Mouse (Mus musculus) erythroblast, embryonic 14.5 days (primary cell): ENCODE data around the gene Rftn1. TPM values are rescaled to one million over a fixed set of nuclear protein-coding genes. Genes with fewer than 3 reads are reported as not detected.

Experiments used
- H3K27me3 ChIP-seq: 2 replicates; pipeline ENCODE4 v1.6.1; 2012; ENCODE audit warnings: inconsistent platforms; ENCODE audit not compliant: control insufficient read depth
- H3K36me3 ChIP-seq: 2 replicates; pipeline ENCODE4 v1.6.1; 2012; ENCODE audit warnings: mild to moderate bottlenecking, inconsistent platforms; ENCODE audit not compliant: control insufficient read depth
- H3K4me1 ChIP-seq: 2 replicates; pipeline ENCODE4 v1.6.1; 2012; ENCODE audit warnings: inconsistent platforms; ENCODE audit not compliant: control insufficient read depth
- H3K4me3 ChIP-seq: replicated peaks from 2 replicates; pipeline ENCODE3; 2012; ENCODE audit warnings: moderate library complexity, mild to moderate bottlenecking, inconsistent platforms
- H3K9me3 ChIP-seq: 2 replicates; pipeline ENCODE4 v1.6.1; 2012; ENCODE audit warnings: low read length, inconsistent platforms, mixed read lengths; ENCODE audit not compliant: control insufficient read depth
- GATA1 ChIP-seq: IDR thresholded peaks from 2 replicates; pipeline ENCODE4 v1.6.1; 2012; ENCODE audit warnings: low read length, inconsistent platforms, mixed read lengths
- TAL1 ChIP-seq: IDR thresholded peaks from 3 replicates; pipeline ENCODE4 v1.6.1; 2012; ENCODE audit warnings: low read length, inconsistent platforms, mixed read lengths
- polyA plus RNA-seq: library from polyadenylated mRNA; stranded (reverse); fragments of >175 nt; gene quantifications from 2 replicates; pipeline ENCODE4 v1.2.3, GENCODE M21; 2012

Gene Rftn1
- polyA plus RNA-seq, 1 experiment: 0.10 TPM

DNA sequence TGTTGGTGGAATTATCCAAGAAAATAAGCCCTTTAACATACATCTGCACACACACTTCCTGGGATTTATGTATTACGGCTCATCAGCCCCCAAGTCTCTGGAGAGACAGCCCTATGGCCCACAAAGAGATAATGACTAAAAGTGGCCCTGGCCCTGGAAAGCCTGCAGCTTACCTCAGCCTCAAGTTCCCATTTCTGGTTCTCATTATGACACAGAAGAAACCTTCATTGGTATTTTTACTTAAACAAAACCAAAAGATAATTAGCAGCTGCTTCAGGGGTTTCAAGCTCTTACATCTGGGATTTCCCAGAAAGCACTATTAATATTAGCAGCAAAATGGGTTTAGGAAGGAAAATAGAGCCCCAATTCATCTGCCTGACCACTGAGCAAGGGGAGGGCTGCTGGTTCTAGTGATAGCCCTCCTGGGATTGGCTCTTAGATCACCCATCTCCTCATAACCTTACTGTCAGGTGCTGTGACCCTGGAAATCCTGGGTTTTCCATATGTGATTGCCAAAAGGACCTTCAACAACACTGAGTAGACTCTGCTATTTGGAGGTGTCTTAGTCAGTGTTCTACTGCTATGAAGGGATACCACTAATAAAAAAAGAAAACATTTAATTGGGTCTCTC lies 14.8 kb upstream of the Rftn1 start:
- no peaks in the 10 kb centered on the region; the same call in 1 of the 2 replicates for H3K27me3 ChIP-seq
- H3K9me3 ChIP-seq: no peaks in the 10 kb centered on the region
- TF ChIP-seq GATA1 (no peak), TAL1 (no peak)
- no peak overlapping the region for H3K4me3 ChIP-seq
- no peaks in the 10 kb centered on the region for H3K36me3 ChIP-seq
- H3K4me1 ChIP-seq: no peaks in the 10 kb centered on the region

DNA sequence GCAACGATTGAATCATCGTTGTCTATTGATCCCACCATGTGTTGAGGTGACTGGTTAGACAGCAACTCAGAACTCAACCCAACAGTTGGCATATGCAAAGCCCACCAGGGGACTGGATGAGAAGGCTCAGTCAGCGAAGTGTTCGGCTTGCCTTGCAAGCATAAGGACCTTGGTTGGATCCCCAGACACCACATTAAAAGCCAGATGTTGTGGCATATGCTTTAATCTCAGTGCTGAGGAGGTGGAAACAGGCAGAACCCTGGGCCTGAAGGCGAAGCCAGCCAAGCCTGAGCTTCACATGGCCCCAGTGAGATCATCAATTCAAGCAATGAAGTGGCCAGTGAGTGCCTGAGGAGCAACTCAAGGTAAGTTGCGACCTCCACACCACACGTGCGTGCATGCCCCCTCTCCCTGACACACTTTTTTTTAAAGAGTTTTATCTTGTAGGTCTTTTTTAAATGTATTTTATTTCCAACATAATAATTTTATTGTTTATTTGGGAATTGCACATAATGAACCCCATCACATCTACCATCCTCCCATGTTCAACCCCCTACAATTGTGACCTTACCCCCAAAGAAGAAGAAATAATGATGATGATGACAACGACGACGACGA lies 11.5 kb upstream of the Rftn1 start:
- Histone ChIP-seq H3K9me3 (no peaks in the 10 kb centered on the region), H3K27me3 (no peaks in the 10 kb centered on the region; the same call in 1 of the 2 replicates), H3K4me3 (no peak overlapping the region), H3K4me1 (peaks cover 4% of the 10 kb centered on the region), H3K36me3 (no peaks in the 10 kb centered on the region)
- TF ChIP-seq GATA1 (no peak), TAL1 (no peak)

DNA sequence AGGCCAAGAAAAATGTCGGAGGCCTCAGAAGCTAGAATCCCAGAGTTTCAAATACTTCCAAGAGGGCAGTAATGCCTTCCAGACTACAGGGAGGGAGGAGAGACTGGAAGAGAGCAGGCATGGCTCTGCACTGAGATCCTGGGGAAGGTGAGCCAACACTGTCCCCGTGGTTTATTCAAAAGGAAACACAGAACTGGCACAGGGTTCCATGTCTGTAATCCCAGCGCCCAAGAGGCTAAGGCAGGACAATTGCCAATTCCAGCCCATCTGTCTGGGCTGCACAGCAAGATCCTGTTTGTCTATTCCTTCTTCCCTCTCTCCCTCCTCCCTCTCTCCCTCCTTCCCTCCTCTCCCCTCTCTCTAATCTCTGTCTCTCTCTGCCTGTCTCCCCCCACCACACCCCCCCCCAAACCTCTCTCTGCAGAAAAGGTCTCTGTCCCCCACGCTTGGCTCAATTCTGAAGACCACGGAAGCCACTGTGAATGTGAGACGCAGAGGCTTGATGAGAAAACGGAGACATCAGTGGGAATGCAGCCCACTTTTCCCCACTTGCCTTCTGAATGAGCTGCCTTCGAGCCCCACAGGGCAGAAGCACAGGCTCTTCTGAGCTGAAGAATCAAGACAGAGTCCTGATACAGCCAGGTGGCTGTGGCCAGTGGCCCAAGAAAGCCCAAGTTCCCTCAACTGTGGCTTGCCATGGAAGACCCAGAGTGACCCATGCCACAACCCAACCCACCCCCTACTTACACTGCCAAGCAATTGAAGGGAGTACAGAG lies 8.8 kb upstream of the Rftn1 start:
- Histone ChIP-seq H3K9me3 (no peaks in the 10 kb centered on the region), H3K4me3 (no peak overlapping the region), H3K27me3 (no peaks in the 10 kb centered on the region; the same call in 1 of the 2 replicates), H3K4me1 (peaks cover 4% of the 10 kb centered on the region), H3K36me3 (no peaks in the 10 kb centered on the region)
- TF ChIP-seq TAL1: no peak
- TF ChIP-seq GATA1: no peak

DNA sequence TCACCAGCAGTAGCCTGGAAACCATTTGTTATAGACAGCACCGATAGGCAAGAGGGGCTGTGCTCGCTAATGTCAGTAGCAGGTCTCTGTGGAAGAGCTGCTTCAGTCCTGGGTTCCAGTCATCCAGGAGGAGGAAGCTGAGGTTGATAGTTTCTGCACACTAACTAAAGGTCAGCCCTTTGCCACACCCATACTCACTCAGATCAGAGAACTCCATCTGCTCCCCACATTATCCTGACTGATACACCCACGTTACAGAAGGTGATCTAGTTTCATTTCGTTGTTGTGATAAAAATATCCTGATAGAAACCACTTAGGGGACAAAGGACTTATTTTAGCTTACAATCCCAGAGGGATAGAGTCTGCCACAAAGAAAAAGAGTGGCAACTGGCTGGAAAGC lies 7.1 kb upstream of the Rftn1 start:
- Histone ChIP-seq H3K4me3 (no peak overlapping the region), H3K36me3 (no peaks in the 10 kb centered on the region), H3K4me1 (peaks cover 4% of the 10 kb centered on the region), H3K27me3 (peaks cover under 1% of the 10 kb centered on the region; the same call in 1 of the 2 replicates), H3K9me3 (no peaks in the 10 kb centered on the region)
- TF ChIP-seq GATA1: no peak
- TF ChIP-seq TAL1: no peak

DNA sequence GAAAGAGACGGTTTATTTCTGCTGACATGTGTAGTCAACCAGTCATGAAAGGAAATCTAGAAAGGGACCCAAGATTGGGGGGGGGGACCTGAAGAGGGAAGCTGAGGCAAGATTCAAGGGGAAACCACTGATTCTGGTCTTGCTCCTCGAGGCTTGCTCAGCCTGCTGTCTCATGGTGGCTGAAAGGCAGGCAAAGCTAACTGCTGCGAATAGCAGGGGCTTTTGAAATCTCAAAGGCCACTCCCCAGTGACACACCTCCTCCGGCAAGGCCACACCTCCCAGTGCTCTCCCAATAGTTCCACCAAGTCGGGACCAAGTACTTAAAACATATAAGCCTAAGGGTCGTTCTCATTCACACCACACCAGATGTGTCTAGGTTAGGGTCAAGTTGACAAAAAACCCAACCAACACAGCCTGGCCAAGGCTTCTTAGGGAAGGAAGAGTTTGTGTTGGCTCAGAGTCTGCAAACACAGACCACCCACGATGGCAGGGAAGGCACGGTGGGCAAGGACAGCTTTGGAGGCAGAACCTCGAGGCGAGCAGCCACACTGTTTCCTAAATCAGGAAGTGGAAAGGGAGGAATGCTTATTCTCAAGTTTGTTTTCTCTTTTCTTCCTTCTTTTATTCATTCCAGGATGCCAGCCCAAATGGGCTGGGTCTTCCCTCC lies 5.7 kb upstream of the Rftn1 start:
- H3K4me1 ChIP-seq: peaks cover 4% of the 10 kb centered on the region
- H3K9me3 ChIP-seq: no peaks in the 10 kb centered on the region
- no peaks in the 10 kb centered on the region for H3K36me3 ChIP-seq
- H3K27me3 ChIP-seq: peaks cover 8% of the 10 kb centered on the region
- H3K4me3 ChIP-seq: no peak overlapping the region
- no peak for TF ChIP-seq GATA1
- no peak for TF ChIP-seq TAL1

DNA sequence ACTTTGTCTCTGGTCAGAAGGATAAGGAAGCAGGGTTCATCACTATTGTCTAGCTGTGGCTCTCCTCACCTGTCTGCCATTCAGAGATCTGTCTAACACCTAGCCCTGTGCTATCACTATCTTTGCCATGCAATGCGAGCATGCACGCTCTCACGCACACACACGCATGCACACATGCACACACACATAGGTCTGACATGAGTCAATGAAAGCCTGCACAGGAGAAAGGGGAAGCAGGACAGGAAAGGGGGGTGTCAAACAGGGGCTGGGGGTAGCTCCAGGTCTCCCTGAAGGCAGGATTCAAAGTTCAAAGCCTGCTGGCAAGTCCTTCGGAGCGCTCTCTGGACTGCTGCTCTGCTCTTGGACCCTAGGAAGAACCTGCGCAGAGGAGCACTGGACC lies 4.9 kb upstream of the Rftn1 start:
- H3K4me1 ChIP-seq: peaks cover 4% of the 10 kb centered on the region
- H3K9me3 ChIP-seq: no peaks in the 10 kb centered on the region
- TF ChIP-seq TAL1 (no peak), GATA1 (no peak)
- no peak overlapping the region for H3K4me3 ChIP-seq
- no peaks in the 10 kb centered on the region for H3K36me3 ChIP-seq
- H3K27me3 ChIP-seq: peaks cover 16% of the 10 kb centered on the region

DNA sequence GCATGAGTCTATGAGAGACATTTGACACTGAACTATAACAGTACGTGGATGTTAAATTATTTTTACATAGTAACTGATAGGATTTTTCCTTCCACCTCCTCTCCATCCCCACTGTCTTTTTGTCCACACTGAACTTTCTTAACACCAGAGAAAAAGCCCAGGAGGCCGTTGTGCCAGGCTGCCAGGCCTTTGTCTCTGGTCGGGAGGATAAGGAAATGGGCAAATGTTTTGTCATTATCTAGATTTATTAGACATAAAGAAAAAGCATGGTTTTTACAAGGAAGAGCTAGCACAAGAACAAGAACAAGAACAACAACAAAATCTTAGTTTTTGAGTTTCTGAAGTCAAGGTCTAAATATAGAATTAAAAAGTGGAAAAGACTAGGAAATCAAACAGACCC lies 4.1 kb upstream of the Rftn1 start:
- TF ChIP-seq GATA1 (no peak), TAL1 (no peak)
- Histone ChIP-seq H3K27me3 (peaks cover 24% of the 10 kb centered on the region), H3K36me3 (no peaks in the 10 kb centered on the region), H3K4me1 (peaks cover 11% of the 10 kb centered on the region), H3K9me3 (no peaks in the 10 kb centered on the region), H3K4me3 (no peak overlapping the region)

DNA sequence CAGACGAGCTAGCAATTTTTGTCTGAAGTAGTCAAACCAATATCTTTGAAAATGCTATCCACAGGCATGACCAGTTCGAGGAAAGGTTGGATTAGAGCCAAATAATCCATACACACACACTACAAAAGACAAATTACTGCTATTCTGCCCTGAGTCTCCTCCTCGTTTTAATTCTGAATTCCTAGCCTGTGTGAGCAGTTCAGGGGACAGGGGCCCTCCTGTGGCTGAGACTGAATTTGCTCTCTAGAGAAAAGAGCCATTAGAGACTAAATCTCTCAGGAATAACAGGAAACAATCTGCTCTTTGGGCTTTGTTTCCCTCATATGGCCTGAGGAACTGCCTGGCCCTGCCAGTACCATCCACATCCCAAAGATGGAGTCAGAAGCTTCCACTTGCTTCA lies 3.2 kb upstream of the Rftn1 start:
- H3K36me3 ChIP-seq: no peaks in the 10 kb centered on the region
- H3K27me3 ChIP-seq: peaks cover 30% of the 10 kb centered on the region
- H3K4me1 ChIP-seq: peaks cover 14% of the 10 kb centered on the region
- TF ChIP-seq TAL1 (no peak), GATA1 (no peak)
- H3K4me3 ChIP-seq: no peak overlapping the region
- H3K9me3 ChIP-seq: no peaks in the 10 kb centered on the region
